Mouse (Mus musculus): ENCODE measurements around the gene Gfi1.
A peak's percentile ranks its signal among the peaks of the same experiment; 100 is the strongest.

The Gfi1 gene

GRCm38 (mm10) chr5:107722661-107723532 lies 2.9 kb downstream of the Gfi1 start:
- peak in 1 of 2 experiments; percentile 64 for DNase-seq (ENCODE audit: low spot score in 2 of 2)

GRCm38 (mm10) chr5:107721638-107722011 lies 4.2 kb downstream of the Gfi1 start:
- no peak for DNase-seq (ENCODE audit: low spot score in 2 of 2)

- no peak for DNase-seq (ENCODE audit: low spot score in 2 of 2)
Measured at GRCm38 (mm10) chr5:107720991-107721637, 4.7 kb downstream of the Gfi1 start.

GRCm38 (mm10) chr5:107720511-107720910 lies 5.3 kb downstream of the Gfi1 start:
- no peak for DNase-seq (ENCODE audit: low spot score in 2 of 2)

GRCm38 (mm10) chr5:107719786-107720185 lies 6.0 kb downstream of the Gfi1 start:
- no peak for DNase-seq (ENCODE audit: low spot score in 2 of 2)

GRCm38 (mm10) chr5:107719209-107719608 lies 6.6 kb downstream of the Gfi1 start:
- DNase-seq (ENCODE audit: low spot score in 2 of 2): no peak

- peak; percentile 81 to 92 for DNase-seq (ENCODE audit: low spot score in 2 of 2)
Measured at GRCm38 (mm10) chr5:107717871-107718361, 7.9 kb downstream of the Gfi1 start.

- no peak for DNase-seq (ENCODE audit: low spot score in 2 of 2)
Measured at GRCm38 (mm10) chr5:107711689-107712088, 14.1 kb downstream of the Gfi1 start.

- DNase-seq (ENCODE audit: low spot score in 2 of 2): no peak
Measured at GRCm38 (mm10) chr5:107708124-107708797, 17.6 kb downstream of the Gfi1 start.

- DNase-seq (ENCODE audit: low spot score in 2 of 2): no peak
Measured at GRCm38 (mm10) chr5:107706262-107706661, 19.6 kb downstream of the Gfi1 start.

- DNase-seq (ENCODE audit: low spot score in 2 of 2): no peak
Measured at GRCm38 (mm10) chr5:107705756-107706155, 20.1 kb downstream of the Gfi1 start.

- peak in 1 of 2 experiments; percentile 40 for DNase-seq (ENCODE audit: low spot score in 2 of 2)
Measured at GRCm38 (mm10) chr5:107703207-107703763, 22.6 kb downstream of the Gfi1 start.

- no peak for DNase-seq (ENCODE audit: low spot score in 2 of 2)
Measured at GRCm38 (mm10) chr5:107701658-107702057, 24.2 kb downstream of the Gfi1 start.

- DNase-seq (ENCODE audit: low spot score in 2 of 2): peak in 1 of 2 experiments; percentile 37
Measured at GRCm38 (mm10) chr5:107700873-107701272, 25.0 kb downstream of the Gfi1 start.

GRCm38 (mm10) chr5:107698888-107699287 lies 26.9 kb downstream of the Gfi1 start:
- DNase-seq (ENCODE audit: low spot score in 2 of 2): no peak

- DNase-seq (ENCODE audit: low spot score in 2 of 2): no peak
Measured at GRCm38 (mm10) chr5:107695019-107695418, 30.8 kb downstream of the Gfi1 start.

GRCm38 (mm10) chr5:107688499-107688866 lies 37.4 kb downstream of the Gfi1 start:
- DNase-seq (ENCODE audit: low spot score in 2 of 2): no peak

- DNase-seq (ENCODE audit: low spot score in 2 of 2): peak; percentile 76 to 88
Measured at GRCm38 (mm10) chr5:107687592-107688498, 38.0 kb downstream of the Gfi1 start.

- DNase-seq (ENCODE audit: low spot score in 2 of 2): no peak
Measured at GRCm38 (mm10) chr5:107687161-107687560, 38.7 kb downstream of the Gfi1 start.

- no peak for DNase-seq (ENCODE audit: low spot score in 2 of 2)
Measured at GRCm38 (mm10) chr5:107684380-107684779, 41.5 kb downstream of the Gfi1 start.

GRCm38 (mm10) chr5:107681300-107681699 lies 44.5 kb downstream of the Gfi1 start:
- no peak for DNase-seq (ENCODE audit: low spot score in 2 of 2)

Measured in thymus, postnatal 10 days (tissue).